Mouse (Mus musculus) MEL (cell line): ENCODE measurements around the gene Cd79b. TPM values are rescaled to one million over a fixed set of nuclear protein-coding genes. Genes with fewer than 3 reads are reported as not detected.

Experiments used
- DNase-seq: peaks from one replicate; pipeline ENCODE4 v3.0.0; 2011; ENCODE audit warnings: low read depth, low spot score
- H3K27ac ChIP-seq: 2 replicates; pipeline ENCODE4 v1.5.1; 2012; ENCODE audit warnings: low read depth, mild to moderate bottlenecking, control low read depth, low read length, moderate library complexity; ENCODE audit not compliant: control insufficient read depth
- H3K27me3 ChIP-seq, 2 experiments: fragments of 150-350 bp in 1 of 2; sonication (generic) in 1 of 2; 2 replicates each; pipeline ENCODE4 v1.6.1; 2012; ENCODE audit warnings: low read length in 2 of 2, mild to moderate bottlenecking in 2 of 2, improper control_type of control experiment in 1 of 2, moderate library complexity in 1 of 2; ENCODE audit not compliant: insufficient read depth in 2 of 2, control insufficient read depth in 1 of 2
- H3K36me3 ChIP-seq, 2 experiments: 2 replicates each; pipeline ENCODE4 v1.6.1; 2012 to 2014; ENCODE audit warnings: low read length in 2 of 2, improper control_type of control experiment in 1 of 2, inconsistent platforms in 1 of 2, mild to moderate bottlenecking in 1 of 2; ENCODE audit not compliant: insufficient read depth in 2 of 2, control insufficient read depth in 1 of 2
- H3K4me1 ChIP-seq, 2 experiments: fragments of 150-350 bp in 1 of 2; sonication (generic) in 1 of 2; 2 replicates each; pipeline ENCODE4 v1.6.1; 2012; ENCODE audit warnings: low read length in 2 of 2, improper control_type of control experiment in 1 of 2, mild to moderate bottlenecking in 1 of 2; ENCODE audit not compliant: insufficient read depth in 2 of 2, control insufficient read depth in 1 of 2
- H3K4me3 ChIP-seq, 2 experiments: fragments of 150-350 bp in 1 of 2; sonication (generic) in 1 of 2; 2 replicates each; pipeline ENCODE4 v1.5.1; 2012; ENCODE audit warnings: low read depth in 2 of 2, low read length in 2 of 2, mild to moderate bottlenecking in 2 of 2, moderate library complexity in 2 of 2, control low read depth in 1 of 2, improper control_type of control experiment in 1 of 2; ENCODE audit not compliant: control insufficient read depth in 1 of 2, insufficient read depth in 1 of 2
- H3K79me2 ChIP-seq: 2 replicates; pipeline ENCODE4 v1.6.1; 2012; ENCODE audit warnings: mild to moderate bottlenecking, low read length, moderate library complexity; ENCODE audit not compliant: control insufficient read depth, poor library complexity, insufficient read depth
- H3K9ac ChIP-seq: 2 replicates; pipeline ENCODE4 v1.6.1; 2012; ENCODE audit warnings: low read depth, mild to moderate bottlenecking, control low read depth, low read length, moderate library complexity; ENCODE audit not compliant: control insufficient read depth, poor library complexity, severe bottlenecking
- H3K9me3 ChIP-seq: fragments of 150-350 bp; sonication (generic); replicated peaks from 2 replicates; pipeline ENCODE4 v1.6.1; 2012; ENCODE audit warnings: mild to moderate bottlenecking, low read length, improper control_type of control experiment, moderate library complexity; ENCODE audit not compliant: insufficient read depth
- BHLHE40 ChIP-seq: IDR thresholded peaks from 2 replicates; pipeline ENCODE4 v1.6.1; 2012; ENCODE audit warnings: low read depth, mild to moderate bottlenecking, inconsistent platforms, low read length, improper control_type of control experiment, borderline replicate concordance
- CHD2 ChIP-seq: IDR thresholded peaks from 2 replicates; pipeline ENCODE4 v1.6.1; 2011; ENCODE audit warnings: low read length, improper control_type of control experiment
- E2F4 ChIP-seq: IDR thresholded peaks from 2 replicates; pipeline ENCODE4 v1.6.1; 2011; ENCODE audit warnings: low read depth, low read length, improper control_type of control experiment, borderline replicate concordance
- ELF1 ChIP-seq: IDR thresholded peaks from 2 replicates; pipeline ENCODE4 v1.6.1; 2014; ENCODE audit warnings: low read depth, mild to moderate bottlenecking, inconsistent platforms, low read length, improper control_type of control experiment, moderate library complexity
- EP300 ChIP-seq, 2 experiments: IDR thresholded peaks; 2 replicates each; pipeline ENCODE4 v1.6.1; 2011; ENCODE audit warnings: improper control_type of control experiment in 2 of 2, low read length in 2 of 2, low read depth in 1 of 2, mild to moderate bottlenecking in 1 of 2
- HCFC1 ChIP-seq: IDR thresholded peaks from 2 replicates; pipeline ENCODE4 v1.6.1; 2012; ENCODE audit warnings: low read depth, mild to moderate bottlenecking, inconsistent platforms, low read length, improper control_type of control experiment, moderate library complexity
- JUND ChIP-seq: IDR thresholded peaks from 2 replicates; pipeline ENCODE4 v1.6.1; 2011; ENCODE audit warnings: low read depth, mild to moderate bottlenecking, improper control_type of control experiment, low read length
- MAX ChIP-seq: IDR thresholded peaks from 2 replicates; pipeline ENCODE4 v1.6.1; 2011; ENCODE audit warnings: low read length, improper control_type of control experiment
- MAZ ChIP-seq: IDR thresholded peaks from 2 replicates; pipeline ENCODE4 v1.6.1; 2012; ENCODE audit warnings: low read depth, mild to moderate bottlenecking, inconsistent platforms, low read length, improper control_type of control experiment
- MXI1 ChIP-seq: IDR thresholded peaks from 2 replicates; pipeline ENCODE4 v1.6.1; 2011; ENCODE audit warnings: mild to moderate bottlenecking, low read depth, low read length, improper control_type of control experiment
- MYB ChIP-seq: IDR thresholded peaks from 2 replicates; pipeline ENCODE4 v1.6.1; 2011; ENCODE audit warnings: mild to moderate bottlenecking, low read depth, low read length, improper control_type of control experiment
- POLR2A ChIP-seq, 2 experiments: IDR thresholded peaks; 2 replicates each; pipeline ENCODE4 v1.6.1; 2011 to 2012; ENCODE audit warnings: low read length in 2 of 2, mild to moderate bottlenecking in 2 of 2, control low read depth in 1 of 2, improper control_type of control experiment in 1 of 2, low read depth in 1 of 2, moderate library complexity in 1 of 2; ENCODE audit not compliant: control insufficient read depth in 1 of 2, insufficient read depth in 1 of 2, poor library complexity in 1 of 2
- RCOR1 ChIP-seq: IDR thresholded peaks from 2 replicates; pipeline ENCODE4 v1.6.1; 2012; ENCODE audit warnings: low read depth, mild to moderate bottlenecking, inconsistent platforms, low read length, improper control_type of control experiment
- SMC3 ChIP-seq: IDR thresholded peaks from 2 replicates; pipeline ENCODE4 v1.6.1; 2011; ENCODE audit warnings: low read depth, low read length, improper control_type of control experiment
- TCF12 ChIP-seq: IDR thresholded peaks from 2 replicates; pipeline ENCODE4 v1.6.1; 2014; ENCODE audit warnings: low read depth, mild to moderate bottlenecking, inconsistent platforms, low read length, improper control_type of control experiment, moderate library complexity
- UBTF ChIP-seq: IDR thresholded peaks from 2 replicates; pipeline ENCODE4 v1.6.1; 2012; ENCODE audit warnings: low read depth, mild to moderate bottlenecking, inconsistent platforms, low read length, improper control_type of control experiment, moderate library complexity, borderline replicate concordance; ENCODE audit not compliant: insufficient read depth
- USF1 ChIP-seq: IDR thresholded peaks from 2 replicates; pipeline ENCODE4 v1.6.1; 2014; ENCODE audit warnings: low read depth, mild to moderate bottlenecking, inconsistent platforms, low read length, improper control_type of control experiment, moderate library complexity
- ZKSCAN1 ChIP-seq: IDR thresholded peaks from 2 replicates; pipeline ENCODE4 v1.6.1; 2012; ENCODE audit warnings: low read depth, mild to moderate bottlenecking, inconsistent platforms, low read length, improper control_type of control experiment, moderate library complexity
- polyA plus RNA-seq, 2 experiments: library from polyadenylated mRNA; stranded (reverse) in 1 of 2; unstranded in 1 of 2; fragments of >175 nt in 1 of 2; fragments of >200 nt in 1 of 2; gene quantifications; 2 replicates each; pipeline versions ENCODE4 v1.2.1 to v1.2.4; 2012; ENCODE audit warnings: low replicate concordance in 2 of 2, low read depth in 1 of 2; ENCODE audit not compliant: insufficient read length in 2 of 2, insufficient read depth in 1 of 2, missing spikeins in 1 of 2
- total RNA-seq: library from RNA; depleted of rRNA; stranded (reverse); fragments of 300-350 nt; gene quantifications from 2 replicates; pipeline ENCODE4 v1.2.3, GENCODE M21; 2012

Gene Cd79b
- total and polyA plus RNA-seq, 3 experiments, result 0.54 to 2.4 TPM; not detected in 1

GRCm38 (mm10) chr11:106355382-106356128, 41.0 kb upstream of the Cd79b start:
- no peaks in the 10 kb centered on the region for H3K79me2 ChIP-seq
- TF ChIP-seq POLR2A (IDR thresholded peaks at IDR 0.05; ENCODE audit: control insufficient read depth in 1 of 2, insufficient read depth in 1 of 2, low read depth in 1 of 2, low read length in 2 of 2, poor library complexity in 1 of 2) (no peak), ZKSCAN1 (no peak), TCF12 (no peak), E2F4 (no peak), HCFC1 (no peak), EP300 (IDR thresholded peaks at IDR 0.05; ENCODE audit: low read depth in 1 of 2, low read length in 2 of 2) (no peak), UBTF (no peak), JUND (no peak), RCOR1 (no peak), CHD2 (no peak), MXI1 (no peak)
- TF ChIP-seq, all 39 proteins: peak for 0
- Histone ChIP-seq H3K9ac (no peak overlapping the region), H3K9me3 (no peaks in the 10 kb centered on the region), H3K36me3 (no peaks in the 10 kb centered on the region), H3K27me3 (peaks cover 6 to 18% of the 10 kb centered on the region in 2 experiments; a peak in 3 of 4 replicates), H3K27ac (no peak overlapping the region), H3K4me3 (no peak overlapping the region), H3K4me1 (no peaks in the 10 kb centered on the region)
- no peak for DNase-seq

GRCm38 (mm10) chr11:106354181-106354580, 39.6 kb upstream of the Cd79b start:
- peaks cover 6 to 18% of the 10 kb centered on the region in 2 experiments; a peak in 3 of 4 replicates for H3K27me3 ChIP-seq
- no peak for DNase-seq
- H3K4me1 ChIP-seq, result peaks cover 0 to 10% of the 10 kb centered on the region in 2 experiments; a peak in 3 of 4 replicates
- H3K27ac ChIP-seq, result no peak overlapping the region
- no peaks in the 10 kb centered on the region for H3K36me3 ChIP-seq
- no peak overlapping the region for H3K4me3 ChIP-seq
- TF ChIP-seq BHLHE40, result no peak
- TF ChIP-seq USF1, result no peak
- TF ChIP-seq ELF1, result no peak
- TF ChIP-seq TCF12, result no peak
- no peak for TF ChIP-seq SMC3
- no peak for TF ChIP-seq MYB
- TF ChIP-seq POLR2A (IDR thresholded peaks at IDR 0.05; ENCODE audit: control insufficient read depth in 1 of 2, insufficient read depth in 1 of 2, low read depth in 1 of 2, low read length in 2 of 2, poor library complexity in 1 of 2), result no peak
- no peak for TF ChIP-seq MAZ
- no peak for TF ChIP-seq MAX
- TF ChIP-seq UBTF, result no peak
- no peaks in the 10 kb centered on the region for H3K9me3 ChIP-seq
- H3K79me2 ChIP-seq, result no peaks in the 10 kb centered on the region
- no peak overlapping the region for H3K9ac ChIP-seq
